Mouse (Mus musculus) neural tube, embryonic 15.5 days (tissue): ENCODE results near the gene Miip. TPM values are rescaled to one million over a fixed set of nuclear protein-coding genes. Genes with fewer than 3 reads are reported as not detected.

Experiments used
- ATAC-seq: fragments of 200-750 bp; cut with Nextera tagmentation; 2 replicates; pipeline ENCODE4 v1.8.0; 2017; ENCODE audit warnings: mild to moderate bottlenecking, moderate TSS enrichment, moderate library complexity; ENCODE audit not compliant: low FRiP score
- H3K27ac ChIP-seq: fragments of 300-500 bp; sonication (generic); replicated peaks from 2 replicates; pipeline ENCODE4 v1.5.1; 2015; ENCODE audit warnings: mild to moderate bottlenecking, inconsistent platforms
- H3K27me3 ChIP-seq: fragments of 300-500 bp; sonication (generic); replicated peaks from 2 replicates; pipeline ENCODE4 v1.6.1; 2015; ENCODE audit warnings: inconsistent platforms
- H3K36me3 ChIP-seq: fragments of 300-500 bp; sonication (generic); 2 replicates; pipeline ENCODE4 v1.6.1; 2015; ENCODE audit warnings: inconsistent platforms
- H3K4me1 ChIP-seq: fragments of 300-500 bp; sonication (generic); 2 replicates; pipeline ENCODE4 v1.6.1; 2015; ENCODE audit warnings: inconsistent platforms
- H3K4me2 ChIP-seq: fragments of 300-500 bp; sonication (generic); 2 replicates; pipeline ENCODE4 v1.6.1; 2015; ENCODE audit warnings: inconsistent platforms, mild to moderate bottlenecking, moderate library complexity
- H3K4me3 ChIP-seq: fragments of 300-500 bp; sonication (generic); replicated peaks from 2 replicates; pipeline ENCODE4 v1.5.1; 2015; ENCODE audit warnings: mild to moderate bottlenecking, inconsistent platforms
- H3K9ac ChIP-seq: fragments of 300-500 bp; sonication (generic); replicated peaks from 2 replicates; pipeline ENCODE4 v1.6.1; 2015; ENCODE audit warnings: mild to moderate bottlenecking, inconsistent platforms
- H3K9me3 ChIP-seq: fragments of 300-500 bp; sonication (generic); replicated peaks from 2 replicates; pipeline ENCODE4 v1.6.1; 2016; ENCODE audit warnings: inconsistent platforms
- WGBS: fragments of 180-500 bp; shearing (Covaris S2); methylation state at CpG from one replicate; pipeline ENCODE4 v1.1.7; 2015; ENCODE audit warnings: mixed read lengths; 5-methylcytosine and 5-hydroxymethylcytosine counted together
- polyA plus RNA-seq: library from polyadenylated mRNA; unstranded; fragments of >200 nt; fragmentation: Nextera tagmentation; extraction: Ambion mirVana; gene quantifications from 2 replicates; pipeline ENCODE4 v1.2.1, GENCODE M21; 2015

Gene Miip
- polyA plus RNA-seq, 1 experiment from 2014 or later = 36.8 TPM

DNA sequence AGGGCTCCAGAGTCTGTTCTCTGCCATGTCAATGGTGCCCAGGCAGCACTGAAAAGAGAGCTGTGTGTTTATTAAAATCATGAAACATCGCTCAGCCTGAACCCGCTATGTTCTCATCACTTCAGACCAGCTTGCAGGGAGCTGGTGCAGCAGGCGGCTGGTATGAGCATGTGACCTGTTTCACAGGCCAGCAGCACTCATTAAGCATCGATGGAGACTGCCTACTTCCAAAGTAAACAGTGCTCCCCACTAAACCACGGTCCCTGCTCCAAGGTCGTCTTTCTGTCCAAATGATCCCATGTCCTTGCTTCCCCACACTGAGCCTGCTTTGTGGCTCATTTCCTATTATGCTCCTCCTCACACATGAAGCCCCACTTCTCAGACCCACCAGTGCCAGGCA lies 21.7 kb upstream of the Miip start:
- H3K27ac ChIP-seq = no peak overlapping the region
- no peak overlapping the region for H3K9ac ChIP-seq
- no peak overlapping the region for H3K4me3 ChIP-seq
- H3K4me2 ChIP-seq = no peak overlapping the region
- peaks cover 88% of the 10 kb centered on the region for H3K36me3 ChIP-seq
- WGBS = 93% methylated on average over 6 of the region's 6 CpGs
- no peak for ATAC-seq
- H3K27me3 ChIP-seq = no peaks in the 10 kb centered on the region
- no peaks in the 10 kb centered on the region for H3K9me3 ChIP-seq
- peaks cover 4% of the 10 kb centered on the region; the same call in 1 of the 2 replicates for H3K4me1 ChIP-seq

DNA sequence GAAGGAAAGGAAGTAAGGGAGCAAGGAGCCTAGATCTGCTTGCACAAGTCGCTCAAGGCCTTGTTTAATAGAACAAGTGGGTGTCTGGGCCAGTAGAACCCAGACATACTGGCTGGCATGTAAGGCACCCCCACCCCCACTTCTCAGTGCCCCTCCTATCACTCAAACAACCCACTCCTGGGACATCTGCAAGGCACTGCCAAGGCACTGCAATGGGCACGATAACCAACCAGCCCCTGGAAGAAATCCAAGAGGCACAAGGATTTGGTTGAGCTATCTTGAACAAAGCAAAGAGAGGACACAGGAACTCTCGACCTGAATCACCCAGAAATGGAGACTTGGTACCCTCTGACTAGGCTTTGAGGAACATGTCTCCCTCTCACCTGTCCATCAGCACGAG lies 19.6 kb upstream of the Miip start:
- Histone ChIP-seq H3K4me3 (no peak overlapping the region), H3K9ac (no peak overlapping the region), H3K9me3 (no peaks in the 10 kb centered on the region), H3K27me3 (no peaks in the 10 kb centered on the region), H3K27ac (no peak overlapping the region), H3K4me2 (no peak overlapping the region), H3K4me1 (peaks cover 4% of the 10 kb centered on the region; the same call in 1 of the 2 replicates), H3K36me3 (peaks cover 90% of the 10 kb centered on the region)
- 86% methylated on average over 4 of the region's 4 CpGs for WGBS
- ATAC-seq = no peak

DNA sequence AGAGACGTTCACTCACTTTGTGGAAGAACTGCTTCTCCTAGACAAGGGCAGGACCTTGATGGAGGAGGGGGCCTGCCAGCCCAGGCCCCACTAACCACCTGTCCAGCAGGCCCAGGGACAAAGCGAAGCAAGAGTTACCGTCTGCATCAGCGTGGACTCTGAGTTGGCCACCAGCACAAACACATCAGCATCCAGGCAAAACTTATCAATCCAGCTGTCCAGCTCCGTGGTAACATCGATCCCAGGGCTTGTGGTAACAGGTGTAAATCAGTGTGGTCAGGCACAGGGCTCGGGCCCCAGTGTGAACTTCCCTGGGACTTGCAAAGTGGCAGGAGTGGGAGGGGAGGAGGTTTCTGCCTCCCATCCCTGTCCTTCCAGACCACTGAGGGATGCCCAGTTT lies 18.7 kb upstream of the Miip start:
- Histone ChIP-seq H3K4me1 (peaks cover 4% of the 10 kb centered on the region; the same call in 1 of the 2 replicates), H3K27ac (no peak overlapping the region), H3K36me3 (peaks cover 92% of the 10 kb centered on the region), H3K9ac (no peak overlapping the region), H3K4me2 (no peak overlapping the region), H3K4me3 (no peak overlapping the region), H3K27me3 (no peaks in the 10 kb centered on the region), H3K9me3 (no peaks in the 10 kb centered on the region)
- ATAC-seq = no peak
- 94% methylated on average over 7 of the region's 7 CpGs for WGBS

DNA sequence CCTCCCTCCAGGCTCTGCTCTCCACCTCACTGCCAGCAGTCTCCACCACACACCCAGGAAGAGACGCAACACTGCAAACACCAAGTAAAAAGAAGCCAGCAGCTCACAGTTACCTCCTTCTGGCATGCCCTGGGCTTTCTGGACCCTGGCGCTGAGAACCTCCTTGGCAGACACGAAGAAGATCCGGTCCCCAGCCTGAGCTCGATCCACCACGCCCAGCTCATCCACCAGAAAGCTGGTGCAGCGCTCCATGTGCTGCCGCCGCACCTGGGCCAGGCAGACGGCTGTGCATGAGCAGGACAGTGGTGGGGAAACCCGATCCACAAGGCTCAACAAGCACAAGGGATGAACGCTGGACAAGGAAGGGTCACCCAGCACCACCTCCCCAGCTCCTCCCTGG lies 17.5 kb upstream of the Miip start:
- WGBS = 96% methylated on average over 12 of the region's 12 CpGs
- no peaks in the 10 kb centered on the region for H3K27me3 ChIP-seq
- no peak overlapping the region for H3K27ac ChIP-seq
- no peaks in the 10 kb centered on the region for H3K4me1 ChIP-seq
- no peak overlapping the region for H3K4me3 ChIP-seq
- no peak overlapping the region for H3K9ac ChIP-seq
- no peak overlapping the region for H3K4me2 ChIP-seq
- H3K36me3 ChIP-seq = peaks cover 92% of the 10 kb centered on the region
- H3K9me3 ChIP-seq = no peaks in the 10 kb centered on the region
- no peak for ATAC-seq

DNA sequence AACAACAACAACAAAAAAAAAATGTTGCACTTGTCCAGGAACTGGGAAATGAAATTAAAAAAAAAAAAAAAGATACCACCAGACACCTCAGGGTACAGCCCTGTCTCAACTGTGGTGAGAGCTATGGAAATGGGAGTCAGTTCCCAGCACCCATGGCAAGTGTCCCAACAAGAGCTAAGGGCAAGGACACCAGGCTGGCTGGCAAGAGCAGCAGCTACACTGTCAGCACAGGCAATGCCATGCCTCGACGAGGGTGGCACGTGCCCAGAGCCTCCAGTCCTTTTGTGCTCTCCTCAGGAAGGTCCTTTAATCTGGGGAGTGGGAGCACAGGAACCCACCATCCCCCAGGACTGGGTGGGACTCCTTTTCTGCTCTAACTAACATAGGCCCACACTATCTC lies 15.5 kb upstream of the Miip start:
- Histone ChIP-seq H3K9me3 (no peaks in the 10 kb centered on the region), H3K27ac (no peak overlapping the region), H3K4me3 (no peak overlapping the region), H3K4me1 (no peaks in the 10 kb centered on the region), H3K4me2 (no peak overlapping the region), H3K9ac (no peak overlapping the region), H3K27me3 (no peaks in the 10 kb centered on the region), H3K36me3 (peaks cover 92% of the 10 kb centered on the region)
- ATAC-seq = no peak
- WGBS = 93% methylated on average over 3 of the region's 3 CpGs

DNA sequence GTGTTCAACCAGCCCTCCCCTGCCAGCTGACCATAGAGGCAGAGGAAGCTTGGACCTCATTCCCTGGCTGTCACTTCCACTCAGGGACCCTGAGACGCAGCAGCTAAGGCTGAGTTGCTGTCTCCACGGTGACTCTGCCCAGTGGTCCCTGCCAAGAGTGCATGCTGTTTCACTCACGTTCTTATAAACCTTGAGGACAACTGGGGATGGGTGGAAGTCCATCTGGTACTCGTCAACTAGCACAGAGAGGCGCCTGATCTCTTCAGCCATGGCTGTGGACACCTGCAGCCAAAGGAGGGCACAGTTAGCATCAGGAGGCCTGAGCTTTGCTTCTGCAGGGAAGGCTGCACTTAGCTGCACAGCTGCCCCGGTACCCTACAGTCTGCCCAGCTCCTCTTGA lies 14.4 kb upstream of the Miip start:
- no peak overlapping the region for H3K27ac ChIP-seq
- H3K36me3 ChIP-seq = peaks cover 92% of the 10 kb centered on the region
- H3K27me3 ChIP-seq = no peaks in the 10 kb centered on the region
- H3K4me2 ChIP-seq = no peak overlapping the region
- no peak overlapping the region for H3K4me3 ChIP-seq
- H3K9ac ChIP-seq = no peak overlapping the region
- 83% methylated on average over 6 of the region's 6 CpGs for WGBS
- no peaks in the 10 kb centered on the region for H3K4me1 ChIP-seq
- H3K9me3 ChIP-seq = no peaks in the 10 kb centered on the region
- no peak for ATAC-seq

DNA sequence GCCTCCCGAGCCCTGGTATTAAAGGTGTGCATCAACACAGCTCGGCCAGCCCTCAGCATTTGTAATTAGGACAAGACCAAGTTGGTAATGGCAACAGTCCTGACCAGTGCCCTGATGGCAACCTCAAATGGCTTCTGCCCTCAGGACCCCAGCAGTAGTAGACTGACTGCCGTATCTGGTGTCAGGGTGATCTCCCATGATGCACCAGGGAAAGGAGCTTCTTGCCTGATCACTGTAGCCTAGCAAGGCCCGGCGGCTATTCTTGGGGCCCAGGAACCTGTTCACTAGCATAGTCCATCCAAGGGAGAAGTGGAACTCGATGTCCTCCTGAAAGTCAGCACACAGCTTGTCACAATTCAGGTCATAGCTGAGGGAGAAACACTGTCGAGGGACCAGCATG lies 13.2 kb upstream of the Miip start:
- no peak for ATAC-seq
- Histone ChIP-seq H3K4me1 (no peaks in the 10 kb centered on the region), H3K27ac (no peak overlapping the region), H3K9ac (no peak overlapping the region), H3K9me3 (no peaks in the 10 kb centered on the region), H3K4me3 (no peak overlapping the region), H3K36me3 (peaks cover 88% of the 10 kb centered on the region), H3K4me2 (no peak overlapping the region), H3K27me3 (no peaks in the 10 kb centered on the region)
- 94% methylated on average over 7 of the region's 7 CpGs for WGBS

DNA sequence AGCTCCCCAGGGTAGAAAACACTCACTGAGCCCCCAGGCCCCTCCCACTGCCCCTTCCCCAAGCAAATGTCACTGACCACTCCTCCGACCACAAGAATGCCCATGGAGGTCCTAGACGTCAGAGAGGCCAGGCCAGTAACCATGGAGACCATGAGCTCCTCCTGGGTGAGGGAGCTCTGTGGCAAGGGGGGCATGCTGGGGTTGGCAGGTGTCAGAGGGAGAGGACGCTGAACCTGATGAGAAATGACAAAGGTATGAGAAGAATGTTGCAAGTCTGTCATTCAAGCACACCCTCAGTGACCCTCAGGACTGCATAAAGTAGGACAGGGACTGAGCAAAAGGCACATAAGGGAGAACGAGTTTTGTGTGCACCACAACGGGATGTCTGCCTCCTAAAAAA lies 11.2 kb upstream of the Miip start:
- H3K36me3 ChIP-seq = peaks cover 88% of the 10 kb centered on the region
- no peak for ATAC-seq
- WGBS = 60% methylated on average over 5 of the region's 5 CpGs
- H3K27ac ChIP-seq = no peak overlapping the region
- H3K9me3 ChIP-seq = no peaks in the 10 kb centered on the region
- H3K4me1 ChIP-seq = no peaks in the 10 kb centered on the region
- H3K4me3 ChIP-seq = no peak overlapping the region
- H3K9ac ChIP-seq = no peak overlapping the region
- H3K4me2 ChIP-seq = no peak overlapping the region
- no peaks in the 10 kb centered on the region for H3K27me3 ChIP-seq

DNA sequence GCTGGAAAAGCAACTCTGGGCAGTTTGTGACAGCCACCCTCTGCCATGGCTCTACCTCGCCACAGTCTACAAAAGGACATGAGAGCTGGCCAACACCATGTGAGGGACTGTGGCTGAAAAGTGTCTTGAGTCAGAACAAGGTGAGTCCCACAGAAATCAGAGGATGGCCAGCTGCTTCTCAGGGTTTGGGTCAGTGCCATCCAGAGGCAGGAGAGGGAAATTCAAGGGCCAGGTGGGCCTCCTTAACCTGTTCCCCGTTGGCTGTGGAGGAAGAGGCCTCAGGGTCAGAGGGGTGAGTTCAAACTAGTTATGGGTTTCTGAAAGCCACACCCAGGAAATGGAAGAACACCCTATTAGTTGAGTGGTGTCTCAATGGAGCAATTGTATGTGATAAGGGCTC lies 10.8 kb upstream of the Miip start:
- WGBS = 77% methylated on average over 2 of the region's 2 CpGs
- Histone ChIP-seq H3K9ac (no peak overlapping the region), H3K4me2 (no peak overlapping the region), H3K9me3 (no peaks in the 10 kb centered on the region), H3K36me3 (peaks cover 88% of the 10 kb centered on the region), H3K27me3 (no peaks in the 10 kb centered on the region), H3K4me3 (no peak overlapping the region), H3K4me1 (no peaks in the 10 kb centered on the region), H3K27ac (no peak overlapping the region)
- ATAC-seq = no peak

DNA sequence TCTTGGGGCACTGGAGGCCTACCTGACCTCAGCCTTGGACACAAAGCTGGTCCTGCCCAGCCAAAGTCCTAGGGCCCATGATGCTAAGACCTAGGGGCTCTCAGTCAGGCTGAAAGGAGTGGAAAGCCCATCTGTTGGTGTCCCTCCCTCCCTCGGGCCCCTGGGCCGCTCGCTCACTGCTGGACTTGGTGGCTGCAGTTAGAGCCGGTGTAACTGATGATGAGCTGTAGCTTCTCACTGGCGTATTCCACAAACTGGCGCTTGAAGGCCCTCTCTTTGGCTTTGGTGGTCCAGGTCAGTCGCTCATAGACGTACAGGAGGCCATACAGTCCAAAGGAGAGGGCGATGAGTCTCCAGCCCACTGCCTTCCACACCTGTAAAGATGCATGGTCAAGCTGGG lies 9.9 kb upstream of the Miip start:
- Histone ChIP-seq H3K4me2 (no peak overlapping the region), H3K27ac (no peak overlapping the region), H3K9ac (no peak overlapping the region), H3K36me3 (peaks cover 88% of the 10 kb centered on the region), H3K4me1 (no peaks in the 10 kb centered on the region), H3K4me3 (no peak overlapping the region), H3K9me3 (no peaks in the 10 kb centered on the region), H3K27me3 (no peaks in the 10 kb centered on the region)
- no peak for ATAC-seq
- WGBS = 98% methylated on average over 9 of the region's 9 CpGs

DNA sequence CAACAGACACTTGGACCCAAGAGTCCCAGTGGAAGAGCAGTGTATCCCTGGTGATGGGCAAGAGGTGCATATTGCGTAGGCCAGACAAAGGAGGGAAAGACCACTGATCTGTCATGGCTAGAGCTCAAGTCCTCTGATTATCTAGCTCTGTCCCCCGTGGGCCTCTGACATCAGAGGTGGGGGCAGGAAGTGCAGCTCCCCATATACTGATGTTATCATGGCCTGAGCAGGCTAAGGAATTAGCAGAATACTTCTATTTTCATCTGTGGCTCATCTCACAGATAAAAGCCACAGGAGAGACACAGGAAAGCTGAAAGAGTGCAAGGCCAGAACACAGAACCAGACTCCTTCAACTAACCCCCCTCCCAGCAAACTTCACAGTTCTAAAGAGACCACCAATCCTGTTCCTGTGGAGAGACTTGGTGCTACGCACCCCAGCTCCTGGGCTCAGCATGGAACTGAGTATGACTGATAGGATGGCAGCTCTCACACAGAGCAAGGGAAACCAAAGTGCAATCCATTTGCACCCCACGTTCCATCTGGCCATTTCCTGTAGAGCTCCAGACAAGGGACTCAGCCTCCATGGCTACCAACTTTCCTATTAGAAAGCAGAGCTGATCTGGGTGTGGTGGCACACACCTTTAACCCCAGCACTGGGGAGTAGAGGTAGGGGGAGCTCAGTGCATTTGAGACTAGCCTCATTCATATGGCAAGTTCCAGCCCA lies 7.4 kb upstream of the Miip start:
- H3K4me2 ChIP-seq = no peak overlapping the region
- H3K36me3 ChIP-seq = peaks cover 82% of the 10 kb centered on the region
- H3K27ac ChIP-seq = no peak overlapping the region
- no peaks in the 10 kb centered on the region for H3K27me3 ChIP-seq
- H3K9ac ChIP-seq = no peak overlapping the region
- H3K9me3 ChIP-seq = no peaks in the 10 kb centered on the region
- ATAC-seq = no peak
- H3K4me3 ChIP-seq = no peak overlapping the region
- H3K4me1 ChIP-seq = no peaks in the 10 kb centered on the region
- WGBS = 93% methylated on average over 4 of the region's 4 CpGs

DNA sequence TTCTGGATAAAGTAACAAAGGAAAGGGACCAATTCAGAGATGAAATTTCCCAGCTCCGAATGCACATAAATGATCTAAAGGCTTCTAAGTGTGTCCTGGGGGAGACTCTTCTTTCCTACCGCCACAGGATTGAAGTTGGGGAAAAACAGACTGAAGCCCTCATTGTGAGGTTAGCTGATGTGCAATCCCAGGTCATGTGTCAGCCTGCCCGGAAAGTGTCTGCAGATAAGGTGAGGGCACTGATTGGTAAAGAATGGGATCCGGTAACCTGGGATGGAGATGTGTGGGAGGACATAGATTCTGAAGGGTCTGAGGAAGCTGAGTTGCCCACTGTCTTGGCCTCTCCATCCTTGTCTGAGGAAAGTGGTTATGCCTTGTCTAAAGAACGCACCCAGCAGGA lies 622 bp upstream of the Miip start:
- H3K27ac ChIP-seq = peak overlapping the region; percentile 60; the same call in 1 of the 2 replicates
- ATAC-seq = no peak
- H3K36me3 ChIP-seq = peaks cover 34% of the 10 kb centered on the region
- H3K9me3 ChIP-seq = no peaks in the 10 kb centered on the region
- H3K4me1 ChIP-seq = peaks cover 26% of the 10 kb centered on the region
- WGBS = 17% methylated on average over 5 of the region's 5 CpGs
- peak overlapping the region; percentile 54 for H3K9ac ChIP-seq
- H3K4me2 ChIP-seq = peak overlapping the region; percentile 81
- peak overlapping the region; percentile 90 for H3K4me3 ChIP-seq
- H3K27me3 ChIP-seq = no peaks in the 10 kb centered on the region
